Mouse (Mus musculus) bone marrow, adult 2 months (tissue): Measurements from ENCODE around the gene Actl11.

Source experiments
- CTCF ChIP-seq: fragments of 200-500 bp; IDR thresholded peaks from 2 replicates; pipeline ENCODE4 v1.5.1; 2011; ENCODE audit warnings: low read length, control low read depth; ENCODE audit not compliant: control insufficient read depth, insufficient read depth
- POLR2A ChIP-seq: fragments of 200-500 bp; IDR thresholded peaks from 2 replicates; pipeline ENCODE4 v1.6.1; 2011; ENCODE audit warnings: low read depth, mild to moderate bottlenecking, control low read depth, low read length, borderline replicate concordance; ENCODE audit not compliant: control insufficient read depth

- TF ChIP-seq CTCF (no peak), POLR2A (no peak)
Observed at GRCm38 (mm10) chr9:107947241-107948194, 19.2 kb downstream of the Actl11 start.
